Comparison of ENCODE assay signal across 11 mouse cellular contexts in the genomic region with DNA sequence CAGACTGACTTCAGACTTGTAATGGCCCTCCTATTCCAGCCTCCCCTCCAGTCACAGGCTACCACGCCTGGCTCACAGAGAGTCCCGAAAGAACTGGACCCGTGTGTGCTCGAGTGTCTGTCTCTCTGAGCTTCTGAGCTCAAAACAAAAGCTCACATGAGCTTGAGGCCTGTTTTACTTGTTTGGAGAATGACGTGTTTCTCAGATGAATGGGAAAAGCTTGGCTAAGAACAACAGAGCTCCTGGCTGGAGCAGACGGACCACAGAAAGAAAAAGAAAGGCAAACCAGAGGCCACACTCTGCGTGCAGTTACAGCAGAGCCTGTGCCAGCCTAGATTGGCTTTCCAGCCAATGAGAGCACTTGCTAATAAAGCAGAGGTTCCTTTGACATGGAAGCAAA.
A peak's percentile ranks its signal among the peaks of the same experiment; 100 is the strongest.
DNase-seq lines count a peak whose midpoint lies in the region; ATAC-seq lines count a peak whose summit lies in the region.
"Had no signal": no experiment of that assay in that cellular context is flagged by ENCODE, and none has a peak within 500 bp of the region (broad histone marks: within the 10 kb centered on the region; RNA-seq: fewer than 3 reads in every experiment).

No protein-coding gene starts in this region.

- WGBS in hindbrain, embryonic 11.5 days = 56% methylated on average over 7 of the region's 7 CpGs
- 24% methylated on average over 7 of the region's 7 CpGs for WGBS in midbrain, embryonic 14.5 days

- H3K4me1 ChIP-seq in hindbrain, embryonic 11.5 days (replicated peaks; ENCODE audit: control insufficient read depth, insufficient read depth, low read length) = no peaks in the 10 kb centered on the region; the same call in 1 of the 2 replicates
- peaks cover 12% of the 10 kb centered on the region; the same call in 1 of the 2 replicates for H3K4me1 ChIP-seq in midbrain, embryonic 14.5 days (ENCODE audit: control insufficient read depth, insufficient read depth, low read length)

- ATAC-seq in hindbrain, embryonic 11.5 days (ENCODE audit: low FRiP score) = peak; percentile 42; the same call in 1 of the 2 replicates
- peak; percentile 53; the same call in 1 of the 2 replicates for ATAC-seq in midbrain, embryonic 14.5 days (ENCODE audit: low FRiP score, low TSS enrichment)

- H3K36me3 ChIP-seq in hindbrain, embryonic 11.5 days (ENCODE audit: control insufficient read depth, insufficient read depth, low read length) = no peaks in the 10 kb centered on the region
- no peaks in the 10 kb centered on the region for H3K36me3 ChIP-seq in midbrain, embryonic 14.5 days (ENCODE audit: control insufficient read depth, insufficient read depth, low read length)

- H3K9ac ChIP-seq in hindbrain, embryonic 11.5 days (ENCODE audit: low read depth, low read length) = no peak overlapping the region
- no peak overlapping the region for H3K9ac ChIP-seq in midbrain, embryonic 14.5 days (replicated peaks; ENCODE audit: low read length)

- intact Hi-C loops in left cerebral cortex, postnatal 4 days (cut with DNase I) = no loop called here
- intact Hi-C loops in left cerebral cortex, postnatal 14 days (cut with DNase I) = no loop called here

- no peak overlapping the region for H3K4me2 ChIP-seq in hindbrain, embryonic 11.5 days (replicated peaks; ENCODE audit: low read depth, low read length)
- no peak overlapping the region for H3K4me2 ChIP-seq in midbrain, embryonic 14.5 days (ENCODE audit: low read length)

- no peak overlapping the region for H3K4me3 ChIP-seq in hindbrain, embryonic 11.5 days (ENCODE audit: low read depth, low read length)
- H3K4me3 ChIP-seq in midbrain, embryonic 14.5 days (replicated peaks; ENCODE audit: low read depth, low read length) = no peak overlapping the region

- peak; percentile 25 for DNase-seq in left cerebral cortex, postnatal 4 days
- no peak for DNase-seq in left cerebral cortex, adult 8-10 months (ENCODE audit: low spot score in 2 of 2)
- peak; percentile 45 for DNase-seq in fat pad, adult 2 months (ENCODE audit: extremely low read depth, low read depth, low spot score)
- DNase-seq in hindbrain, embryonic 11.5 days (ENCODE audit: low spot score) = no peak
- DNase-seq in midbrain, embryonic 14.5 days = peak; percentile 48
- no peak for DNase-seq in urinary bladder, postnatal 10 days (ENCODE audit: low spot score)
- DNase-seq in cerebellum, adult 9-11 months = no peak
- no peak for DNase-seq in left cerebral cortex, postnatal 14 days (ENCODE audit: low spot score in 2 of 2)
- DNase-seq: cerebellum, adult 9-10 months; kidney, adult 9 months; right cerebral cortex, postnatal 25 days had no signal

- no peaks in the 10 kb centered on the region for H3K27me3 ChIP-seq in hindbrain, embryonic 11.5 days (ENCODE audit: control insufficient read depth, insufficient read depth, low read length)
- H3K27me3 ChIP-seq in midbrain, embryonic 14.5 days (ENCODE audit: control insufficient read depth, insufficient read depth, low read length) = no peaks in the 10 kb centered on the region

- no peak overlapping the region for H3K27ac ChIP-seq in hindbrain, embryonic 11.5 days (ENCODE audit: low read depth, low read length)
- no peak overlapping the region for H3K27ac ChIP-seq in midbrain, embryonic 14.5 days (replicated peaks; ENCODE audit: low read depth, low read length)

- H3K9me3 ChIP-seq in hindbrain, embryonic 11.5 days (ENCODE audit: control insufficient read depth, low read length) = no peaks in the 10 kb centered on the region
- H3K9me3 ChIP-seq in midbrain, embryonic 14.5 days (ENCODE audit: control insufficient read depth, low read length) = no peaks in the 10 kb centered on the region

Comparison
In these comparisons a context has a peak if more than half of its experiments do, and no peak if none do; other contexts are left out.
1. DNase-seq: peak in left cerebral cortex, postnatal 4 days (single experiment), fat pad, adult 2 months (single experiment) and midbrain, embryonic 14.5 days (single experiment); none in left cerebral cortex, adult 8-10 months (0 of 2), hindbrain, embryonic 11.5 days (single experiment), urinary bladder, postnatal 10 days (single experiment), cerebellum, adult 9-11 months (single experiment) and left cerebral cortex, postnatal 14 days (0 of 2).